Mouse (Mus musculus) midbrain, embryonic 10.5 days (tissue): ENCODE measurements around the gene Sipa1l3. TPM values are rescaled to one million over a fixed set of nuclear protein-coding genes. Genes with fewer than 3 reads are reported as not detected.

ENCODE experiments used
- DNase-seq: peaks from one replicate; pipeline ENCODE4 v3.0.0-alpha.2; 2017; ENCODE audit warnings: low spot score
- H3K27ac ChIP-seq: fragments of 300-500 bp; sonication (generic); replicated peaks from 2 replicates; pipeline ENCODE4 v1.5.1; 2016; ENCODE audit warnings: mild to moderate bottlenecking
- H3K27me3 ChIP-seq: fragments of 300-500 bp; sonication (generic); 2 replicates; pipeline ENCODE4 v1.6.1; 2016; ENCODE audit warnings: low read depth, mild to moderate bottlenecking; ENCODE audit not compliant: poor library complexity, severe bottlenecking
- H3K36me3 ChIP-seq: fragments of 300-500 bp; sonication (generic); 2 replicates; pipeline ENCODE4 v1.6.1; 2016; ENCODE audit warnings: mild to moderate bottlenecking, moderate library complexity
- H3K4me1 ChIP-seq: fragments of 300-500 bp; sonication (generic); 2 replicates; pipeline ENCODE4 v1.6.1; 2016
- H3K4me3 ChIP-seq: fragments of 300-500 bp; sonication (generic); 2 replicates; pipeline ENCODE4 v1.5.1; 2016; ENCODE audit warnings: mild to moderate bottlenecking, moderate library complexity
- H3K9me3 ChIP-seq: fragments of 300-500 bp; sonication (generic); replicated peaks from 2 replicates; pipeline ENCODE4 v1.6.1; 2016; ENCODE audit warnings: mild to moderate bottlenecking
- WGBS: fragments of 180-500 bp; shearing (Covaris S2); methylation state at CpG from one replicate; pipeline ENCODE4 v1.1.7; 2016; 5-methylcytosine and 5-hydroxymethylcytosine counted together
- polyA plus RNA-seq: library from polyadenylated mRNA; unstranded; fragments of >200 nt; fragmentation: Nextera tagmentation; extraction: Ambion mirVana; gene quantifications from 2 replicates; pipeline ENCODE4 v1.2.1, GENCODE M21; 2016

Sipa1l3 gene
- polyA plus RNA-seq, 1 experiment from 2014 or later, result 8.4 TPM

DNA sequence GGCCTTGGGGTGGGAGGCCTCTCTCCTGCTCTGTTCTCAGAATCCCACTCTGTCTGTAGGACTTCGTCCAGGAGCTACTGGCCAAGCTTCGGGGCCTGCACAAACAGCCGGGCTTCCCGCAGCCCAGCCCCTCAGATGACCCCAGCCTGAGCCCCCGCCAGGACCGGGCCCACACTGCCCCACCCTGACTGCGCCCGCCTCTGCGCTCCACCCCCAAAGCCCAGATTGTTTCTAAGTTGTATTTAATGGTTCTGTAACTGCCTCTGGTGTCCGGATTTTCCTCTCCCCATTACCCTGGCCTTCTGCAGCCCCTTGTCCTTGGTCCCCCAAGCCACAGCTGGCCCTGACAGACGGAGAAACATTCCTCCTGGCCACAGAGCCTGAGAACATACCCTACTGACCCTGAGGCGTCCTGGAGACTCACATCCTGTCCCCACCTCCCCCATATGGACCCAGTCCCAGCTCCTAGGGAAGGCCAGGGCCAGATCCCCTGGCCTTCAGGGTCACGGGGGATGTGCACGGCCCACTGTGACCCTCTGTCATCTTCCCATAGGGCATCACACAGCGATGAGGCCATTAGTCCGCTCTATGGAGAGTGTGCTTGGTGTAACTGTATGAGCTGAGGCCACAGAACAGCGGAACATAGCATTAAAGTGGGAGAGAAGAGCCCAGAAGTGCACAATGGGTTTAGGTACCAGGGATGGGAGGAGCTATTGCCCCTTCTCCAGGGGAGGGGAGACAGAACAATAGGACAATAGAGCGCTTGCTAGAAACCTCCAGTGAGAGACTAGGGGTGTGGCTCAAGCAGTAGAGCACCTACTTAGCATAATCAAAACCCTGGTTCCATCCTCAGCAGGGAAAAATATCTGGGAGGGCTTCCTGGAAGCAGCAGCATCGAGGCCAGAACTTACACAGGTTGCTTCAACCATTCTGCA, 225.0 kb downstream of the Sipa1l3 start:
- peak overlapping the region; percentile 72 for H3K4me3 ChIP-seq
- peak; percentile 44 for DNase-seq
- 21% methylated on average over 19 of the region's 19 CpGs for WGBS
- peaks cover 22% of the 10 kb centered on the region for H3K27me3 ChIP-seq
- H3K9me3 ChIP-seq, result no peaks in the 10 kb centered on the region
- H3K4me1 ChIP-seq, result peaks cover 61% of the 10 kb centered on the region
- H3K27ac ChIP-seq, result peak overlapping the region; percentile 87
- no peaks in the 10 kb centered on the region for H3K36me3 ChIP-seq

- Histone ChIP-seq H3K4me1 (peaks cover 61% of the 10 kb centered on the region), H3K36me3 (no peaks in the 10 kb centered on the region), H3K4me3 (peak overlapping the region; percentile 72), H3K9me3 (no peaks in the 10 kb centered on the region), H3K27ac (peak overlapping the region; percentile 87), H3K27me3 (peaks cover 31% of the 10 kb centered on the region)
- WGBS, result 31% methylated on average over 8 of the region's 8 CpGs
- no peak for DNase-seq
Observed at GRCm38 (mm10) chr7:29292458-29293098, 225.9 kb downstream of the Sipa1l3 start.

DNA sequence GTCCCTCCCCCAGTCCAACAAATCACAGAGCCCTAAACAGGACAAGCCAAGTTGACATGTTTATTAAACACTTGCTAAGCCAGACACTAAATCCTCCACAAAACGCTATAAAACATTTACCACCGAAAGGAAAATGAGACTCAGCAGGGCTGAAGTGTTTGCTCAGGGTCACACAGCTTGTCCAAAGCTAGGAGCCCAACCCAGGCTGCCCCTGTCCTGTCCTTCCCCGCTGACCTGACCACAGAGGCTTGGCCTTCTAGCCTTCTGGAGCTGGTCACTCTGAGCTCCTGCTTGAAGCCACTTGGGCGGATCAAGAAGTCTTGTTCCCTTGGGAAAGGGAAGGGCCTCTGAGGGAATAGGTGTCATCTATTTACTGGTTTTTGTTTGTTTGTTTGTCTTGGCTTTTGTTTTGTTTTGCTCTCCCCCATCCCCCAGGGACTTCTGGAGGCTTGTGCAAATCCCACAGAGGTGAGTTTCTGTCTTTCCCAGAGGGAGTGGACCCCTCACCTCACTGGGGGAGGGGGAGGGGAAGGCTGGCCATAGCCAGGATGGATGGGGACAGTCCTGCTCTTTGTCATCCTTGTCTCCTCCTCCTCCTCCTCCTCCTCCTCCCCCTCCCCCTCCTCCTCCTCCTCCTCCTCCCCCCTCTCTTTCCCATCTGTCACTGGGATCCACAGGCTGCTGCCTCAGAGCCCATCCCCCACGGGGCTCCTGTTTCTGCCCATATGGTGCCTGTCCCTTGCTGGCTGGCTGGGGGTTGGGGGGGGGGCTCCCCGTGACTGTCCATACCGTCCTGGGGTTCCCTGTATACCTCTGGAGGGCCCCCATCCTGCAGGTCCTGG, 226.6 kb downstream of the Sipa1l3 start:
- WGBS, result 21% methylated on average over 7 of the region's 7 CpGs
- H3K27ac ChIP-seq, result peak overlapping the region; percentile 87
- H3K36me3 ChIP-seq, result no peaks in the 10 kb centered on the region
- peak overlapping the region; percentile 72 for H3K4me3 ChIP-seq
- peaks cover 38% of the 10 kb centered on the region for H3K27me3 ChIP-seq
- peak; percentile 68 for DNase-seq
- no peaks in the 10 kb centered on the region for H3K9me3 ChIP-seq
- H3K4me1 ChIP-seq, result peaks cover 59% of the 10 kb centered on the region

DNA sequence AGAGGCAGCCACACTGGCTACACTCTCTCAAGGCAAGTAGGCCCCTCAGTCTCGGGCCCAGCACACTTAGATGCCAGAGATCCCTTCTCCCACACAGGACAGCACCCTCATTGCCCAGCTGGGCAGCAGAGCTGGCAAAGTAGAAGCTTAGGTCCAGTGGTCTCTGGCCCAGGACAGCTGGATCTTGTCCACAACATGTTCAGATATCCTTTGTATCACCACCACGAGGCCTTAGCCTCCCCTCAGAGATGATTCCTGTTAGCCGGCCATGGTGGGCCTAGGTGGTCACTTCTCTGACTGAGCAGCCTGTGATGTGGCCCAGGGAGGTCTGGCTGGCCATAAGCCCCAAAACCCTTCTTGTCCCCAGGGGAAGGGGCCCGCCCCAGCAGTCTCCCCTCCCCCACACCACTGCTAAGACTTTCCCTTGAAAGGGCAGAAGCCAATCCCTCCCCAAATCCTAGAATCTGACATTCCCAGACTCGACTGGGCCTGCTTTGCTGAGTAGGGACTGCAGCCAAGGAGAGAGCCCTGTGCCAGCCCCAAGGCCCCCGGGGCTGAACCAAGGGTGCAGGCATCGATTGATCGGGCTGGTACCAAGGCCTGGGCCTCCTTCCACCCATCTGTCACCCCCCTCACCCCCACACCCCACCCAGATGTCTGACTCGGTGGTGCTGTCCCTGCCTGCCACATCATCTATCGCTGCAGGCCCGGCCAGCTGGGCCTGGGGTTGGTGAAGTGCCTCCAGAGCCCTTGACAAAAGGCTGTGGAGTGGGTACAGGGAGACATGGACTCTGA, 227.6 kb downstream of the Sipa1l3 start:
- Histone ChIP-seq H3K9me3 (no peaks in the 10 kb centered on the region), H3K36me3 (no peaks in the 10 kb centered on the region), H3K27me3 (peaks cover 39% of the 10 kb centered on the region), H3K4me1 (peaks cover 58% of the 10 kb centered on the region), H3K27ac (peak overlapping the region; percentile 87), H3K4me3 (peak overlapping the region; percentile 72)
- no peak for DNase-seq
- 43% methylated on average over 11 of the region's 11 CpGs for WGBS

GRCm38 (mm10) chr7:29289856-29290255, 228.6 kb downstream of the Sipa1l3 start:
- Histone ChIP-seq H3K9me3 (no peaks in the 10 kb centered on the region), H3K4me3 (peak overlapping the region; percentile 72), H3K4me1 (peaks cover 58% of the 10 kb centered on the region), H3K27ac (peak overlapping the region; percentile 85), H3K36me3 (no peaks in the 10 kb centered on the region), H3K27me3 (peaks cover 45% of the 10 kb centered on the region)
- DNase-seq, result no peak
- 86% methylated on average over 6 of the region's 6 CpGs for WGBS

DNA sequence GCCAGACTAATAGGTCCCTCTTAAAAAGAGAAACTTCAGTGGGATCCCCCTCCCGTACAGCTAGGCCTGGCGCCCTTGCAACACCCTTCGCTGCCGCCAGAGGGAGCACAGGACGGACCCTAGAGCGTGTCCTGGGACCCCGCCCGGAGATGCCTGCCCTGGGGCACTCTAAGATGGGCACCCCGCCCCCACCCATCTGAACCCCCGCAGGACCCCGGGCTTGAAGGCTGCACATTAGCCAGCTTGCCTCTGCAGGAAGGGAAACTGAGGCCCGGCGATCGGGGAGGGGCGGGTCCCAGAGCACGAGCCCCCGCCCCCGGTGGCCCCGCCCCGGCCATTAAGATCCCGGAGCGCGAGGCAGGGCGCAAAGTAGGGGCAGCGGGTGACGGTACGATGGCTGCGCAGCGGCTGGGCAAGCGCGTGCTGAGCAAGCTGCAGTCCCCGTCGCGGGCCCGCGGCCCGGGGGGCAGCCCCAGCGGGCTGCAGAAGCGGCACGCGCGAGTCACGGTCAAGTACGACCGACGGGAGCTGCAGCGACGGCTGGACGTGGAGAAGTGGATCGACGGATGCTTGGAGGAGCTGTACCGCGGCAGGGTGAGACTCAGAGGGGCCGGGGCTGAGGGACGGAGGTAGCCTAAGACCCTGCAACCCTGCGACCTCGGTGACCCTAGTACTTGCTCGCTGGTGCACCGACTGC, 229.4 kb downstream of the Sipa1l3 start, which contains the start of gene Ppp1r14a:
Gene Ppp1r14a, plus strand, starts transcription at position 367 of the 697 bp plus-strand sequence.
- peak within 1 kb of the TSS; percentile 72 for H3K4me3 ChIP-seq
- no peaks in the 10 kb centered on the region for H3K36me3 ChIP-seq
- DNase-seq, result peak; percentile 86
- no peaks in the 10 kb centered on the region for H3K9me3 ChIP-seq
- peak within 1 kb of the TSS; percentile 87 for H3K27ac ChIP-seq
- 1% methylated on average over 59 of the region's 59 CpGs for WGBS
- H3K4me1 ChIP-seq, result peaks cover 55% of the 10 kb centered on the region
- H3K27me3 ChIP-seq, result peaks cover 53% of the 10 kb centered on the region

DNA sequence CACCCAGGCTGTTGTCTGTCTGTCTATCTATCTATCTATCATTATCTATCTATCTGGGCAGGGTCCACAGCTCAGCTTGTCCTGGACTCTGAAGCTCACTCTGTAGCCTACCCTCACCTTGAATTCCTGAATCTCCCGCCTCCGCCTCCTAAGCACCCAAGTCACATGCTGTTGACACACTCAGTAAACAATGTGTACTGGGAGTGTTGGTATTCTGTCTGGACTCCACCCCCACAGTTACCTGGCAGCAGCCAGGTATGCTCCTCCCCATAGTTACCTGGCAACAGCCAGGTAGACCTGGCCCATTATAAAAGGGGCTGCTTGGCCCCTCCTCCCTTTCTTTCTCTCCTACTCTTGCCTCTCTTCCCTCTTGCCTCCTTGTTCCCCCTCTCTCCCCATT, 230.4 kb downstream of the Sipa1l3 start:
- Histone ChIP-seq H3K9me3 (no peaks in the 10 kb centered on the region), H3K36me3 (no peaks in the 10 kb centered on the region), H3K27me3 (peaks cover 62% of the 10 kb centered on the region), H3K4me1 (peaks cover 45% of the 10 kb centered on the region), H3K4me3 (no peak overlapping the region), H3K27ac (no peak overlapping the region)
- WGBS, result 83% methylated on average over 2 of the region's 2 CpGs
- no peak for DNase-seq

GRCm38 (mm10) chr7:29287481-29287880, 231.0 kb downstream of the Sipa1l3 start:
- Histone ChIP-seq H3K36me3 (no peaks in the 10 kb centered on the region), H3K4me1 (peaks cover 39% of the 10 kb centered on the region), H3K9me3 (no peaks in the 10 kb centered on the region), H3K4me3 (no peak overlapping the region), H3K27ac (no peak overlapping the region), H3K27me3 (peaks cover 68% of the 10 kb centered on the region)
- WGBS, result 89% methylated on average over 7 of the region's 7 CpGs
- DNase-seq, result no peak

- Histone ChIP-seq H3K9me3 (no peaks in the 10 kb centered on the region), H3K36me3 (no peaks in the 10 kb centered on the region), H3K27ac (no peak overlapping the region), H3K27me3 (peaks cover 82% of the 10 kb centered on the region), H3K4me3 (no peak overlapping the region), H3K4me1 (peaks cover 26% of the 10 kb centered on the region)
- 92% methylated on average over 6 of the region's 6 CpGs for WGBS
- no peak for DNase-seq
Observed at GRCm38 (mm10) chr7:29284523-29284922, 233.9 kb downstream of the Sipa1l3 start.

- H3K9me3 ChIP-seq, result no peaks in the 10 kb centered on the region
- no peak for DNase-seq
- WGBS, result 82% methylated on average over 4 of the region's 4 CpGs
- H3K4me3 ChIP-seq, result no peak overlapping the region
- no peaks in the 10 kb centered on the region for H3K36me3 ChIP-seq
- H3K4me1 ChIP-seq, result peaks cover 19% of the 10 kb centered on the region
- no peak overlapping the region for H3K27ac ChIP-seq
- peaks cover 80% of the 10 kb centered on the region for H3K27me3 ChIP-seq
Observed at GRCm38 (mm10) chr7:29283876-29284275, 234.6 kb downstream of the Sipa1l3 start.

DNA sequence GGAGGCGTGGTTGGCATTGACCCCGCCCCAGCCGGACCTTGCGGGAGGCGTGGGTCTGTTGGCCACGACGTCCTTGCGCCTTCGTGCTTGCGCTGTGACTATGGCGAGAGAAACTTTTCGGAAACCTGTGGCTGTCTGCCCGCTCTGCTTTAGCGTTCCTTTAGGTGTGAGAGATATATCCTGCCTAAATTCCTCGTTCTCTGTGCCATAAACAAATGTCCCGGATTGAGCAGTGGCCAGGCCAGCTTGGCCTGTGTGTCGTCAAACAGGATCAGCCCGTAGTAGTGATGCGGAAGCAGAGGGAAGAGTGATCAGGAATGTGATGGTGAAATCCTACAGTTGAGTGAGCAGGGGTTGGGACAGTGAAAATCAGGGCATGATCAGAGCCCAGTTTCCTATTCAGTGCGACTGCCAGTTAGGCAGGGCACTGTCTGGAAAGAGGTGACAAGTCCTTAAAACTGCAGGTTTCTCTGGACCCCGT, 236.3 kb downstream of the Sipa1l3 start:
- H3K4me1 ChIP-seq, result peaks cover 16% of the 10 kb centered on the region
- peak overlapping the region; percentile 79 for H3K27ac ChIP-seq
- DNase-seq, result no peak
- peak overlapping the region; percentile 70 for H3K4me3 ChIP-seq
- 10% methylated on average over 21 of the region's 21 CpGs for WGBS
- H3K27me3 ChIP-seq, result peaks cover 67% of the 10 kb centered on the region
- no peaks in the 10 kb centered on the region for H3K9me3 ChIP-seq
- H3K36me3 ChIP-seq, result no peaks in the 10 kb centered on the region
